Mouse (Mus musculus) hindbrain, embryonic 12.5 days (tissue): ENCODE measurements around the gene Obsl1. TPM values are rescaled to one million over a fixed set of nuclear protein-coding genes. Genes with fewer than 3 reads are reported as not detected.

Experiments used
- ATAC-seq: fragments of 200-750 bp; cut with Nextera tagmentation; 2 replicates; pipeline ENCODE4 v1.8.0; 2017; ENCODE audit warnings: moderate TSS enrichment; ENCODE audit not compliant: low FRiP score
- H3K27ac ChIP-seq: fragments of 300-500 bp; sonication (generic); 2 replicates; pipeline ENCODE4 v1.5.1; 2016; ENCODE audit warnings: mild to moderate bottlenecking
- H3K27me3 ChIP-seq: fragments of 300-500 bp; sonication (generic); 2 replicates; pipeline ENCODE4 v1.6.1; 2016; ENCODE audit warnings: mild to moderate bottlenecking
- H3K36me3 ChIP-seq: fragments of 300-500 bp; sonication (generic); 2 replicates; pipeline ENCODE4 v1.6.1; 2016; ENCODE audit warnings: mild to moderate bottlenecking
- H3K4me1 ChIP-seq: fragments of 300-500 bp; sonication (generic); 2 replicates; pipeline ENCODE4 v1.6.1; 2016
- H3K4me2 ChIP-seq: fragments of 300-500 bp; sonication (generic); replicated peaks from 2 replicates; pipeline ENCODE4 v1.6.1; 2016; ENCODE audit warnings: mild to moderate bottlenecking
- H3K4me3 ChIP-seq: fragments of 300-500 bp; sonication (generic); 2 replicates; pipeline ENCODE4 v1.5.1; 2016; ENCODE audit warnings: mild to moderate bottlenecking
- H3K9ac ChIP-seq: fragments of 300-500 bp; sonication (generic); 2 replicates; pipeline ENCODE4 v1.6.1; 2016; ENCODE audit warnings: mild to moderate bottlenecking, moderate library complexity
- H3K9me3 ChIP-seq: fragments of 300-500 bp; sonication (generic); replicated peaks from 2 replicates; pipeline ENCODE4 v1.6.1; 2016; ENCODE audit warnings: mild to moderate bottlenecking
- WGBS: fragments of 180-500 bp; shearing (Covaris S2); methylation state at CpG from one replicate; pipeline ENCODE4 v1.1.7; 2016; 5-methylcytosine and 5-hydroxymethylcytosine counted together
- polyA plus RNA-seq: library from polyadenylated mRNA; unstranded; fragments of >200 nt; fragmentation: Nextera tagmentation; extraction: Ambion mirVana; gene quantifications from 2 replicates; pipeline ENCODE4 v1.2.1, GENCODE M21; 2016

The Obsl1 gene
- polyA plus RNA-seq, 1 experiment from 2014 or later, result 63.4 TPM

DNA sequence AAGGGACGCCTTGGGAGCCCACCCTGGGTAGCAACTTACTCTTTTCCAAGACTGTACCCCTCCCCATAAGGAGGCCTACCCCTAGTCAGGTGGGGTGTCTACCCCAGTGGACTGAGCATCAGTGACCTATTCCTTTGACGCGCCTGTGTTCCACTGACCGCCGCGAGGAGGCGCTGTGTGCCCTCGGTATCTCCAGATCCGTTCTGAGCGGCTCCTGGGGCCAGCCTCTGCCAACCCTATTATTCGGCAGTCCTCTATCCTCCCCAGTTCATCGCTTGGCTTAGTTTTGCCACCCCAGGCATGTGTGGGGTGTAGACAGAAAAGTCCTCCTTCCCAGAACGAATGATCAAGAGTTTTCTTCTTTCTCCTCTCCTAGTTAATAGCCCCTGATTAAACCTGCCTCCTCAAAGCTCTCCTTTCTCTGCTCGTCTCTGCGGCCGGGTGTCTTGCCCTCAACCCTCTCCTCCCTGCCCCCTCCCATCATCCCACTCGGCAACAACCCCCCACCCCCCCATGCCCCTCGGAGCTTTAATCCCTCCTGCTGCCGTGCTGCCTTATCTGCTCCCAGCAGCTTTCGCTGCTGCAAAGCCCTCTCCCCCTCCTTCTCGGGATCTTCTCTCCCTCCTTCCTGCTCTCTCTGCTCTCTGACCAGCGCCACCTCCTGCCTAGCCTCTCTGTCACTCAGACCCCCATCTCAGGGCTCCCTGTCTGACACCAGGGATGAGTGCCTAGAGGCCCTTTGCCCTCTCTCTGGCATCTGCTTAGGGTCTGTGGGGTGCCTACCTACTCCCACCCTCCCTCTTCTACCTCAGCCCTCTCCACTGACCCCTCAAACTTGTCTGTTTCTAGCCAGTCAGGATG, 60.3 kb downstream of the Obsl1 start:
- Histone ChIP-seq H3K4me3 (0 out of 2 replicates have a peak overlapping the region, but pooled peaks have one; percentile 8), H3K4me1 (peaks cover 95% of the 10 kb centered on the region), H3K27ac (peak overlapping the region; percentile 92), H3K9me3 (no peaks in the 10 kb centered on the region), H3K36me3 (peaks cover under 1% of the 10 kb centered on the region; the same call in 1 of the 2 replicates), H3K27me3 (peaks cover 48% of the 10 kb centered on the region), H3K9ac (peak overlapping the region; percentile 27), H3K4me2 (peak overlapping the region; percentile 39)
- WGBS, result under 1% methylated on average over 22 of the region's 22 CpGs
- ATAC-seq, result peak; percentile 18; the same call in 1 of the 2 replicates

DNA sequence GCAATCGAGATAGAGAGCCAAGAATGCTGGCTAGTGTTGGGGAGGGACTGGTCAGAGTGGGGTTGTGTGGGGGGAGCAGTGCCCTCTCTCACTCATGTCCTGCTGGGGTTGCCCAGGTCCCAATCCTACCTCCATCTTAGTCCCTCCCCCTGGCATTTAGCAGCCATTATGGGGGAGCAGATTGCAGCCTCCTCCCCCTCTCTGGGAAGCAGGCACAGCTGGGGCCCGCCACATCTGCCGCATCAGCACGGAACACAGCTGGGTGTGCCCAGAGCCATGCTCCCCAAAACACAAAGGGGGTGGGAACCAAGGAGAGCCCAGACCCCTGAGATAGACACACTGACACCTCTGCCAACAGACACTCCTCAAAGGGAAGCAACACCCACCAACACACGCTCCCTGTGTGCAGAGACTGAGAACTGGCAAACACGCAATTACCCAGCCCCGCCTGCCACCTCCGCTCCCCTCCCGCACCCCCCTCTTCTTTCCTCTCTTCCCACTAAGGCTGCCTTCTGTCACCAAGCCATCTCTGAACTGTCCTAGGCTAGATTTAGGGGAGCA, 61.0 kb downstream of the Obsl1 start:
- no peak overlapping the region for H3K4me3 ChIP-seq
- H3K4me2 ChIP-seq, result peak overlapping the region; percentile 39
- ATAC-seq, result 0 out of 2 replicates have a peak, but pooled peaks have one; percentile 2
- WGBS, result 11% methylated on average over 9 of the region's 9 CpGs
- H3K9ac ChIP-seq, result peak overlapping the region; percentile 32; the same call in 1 of the 2 replicates
- peak overlapping the region; percentile 92 for H3K27ac ChIP-seq
- peaks cover 87% of the 10 kb centered on the region for H3K4me1 ChIP-seq
- peaks cover 7% of the 10 kb centered on the region; the same call in 1 of the 2 replicates for H3K36me3 ChIP-seq
- H3K27me3 ChIP-seq, result peaks cover 40% of the 10 kb centered on the region
- H3K9me3 ChIP-seq, result no peaks in the 10 kb centered on the region

DNA sequence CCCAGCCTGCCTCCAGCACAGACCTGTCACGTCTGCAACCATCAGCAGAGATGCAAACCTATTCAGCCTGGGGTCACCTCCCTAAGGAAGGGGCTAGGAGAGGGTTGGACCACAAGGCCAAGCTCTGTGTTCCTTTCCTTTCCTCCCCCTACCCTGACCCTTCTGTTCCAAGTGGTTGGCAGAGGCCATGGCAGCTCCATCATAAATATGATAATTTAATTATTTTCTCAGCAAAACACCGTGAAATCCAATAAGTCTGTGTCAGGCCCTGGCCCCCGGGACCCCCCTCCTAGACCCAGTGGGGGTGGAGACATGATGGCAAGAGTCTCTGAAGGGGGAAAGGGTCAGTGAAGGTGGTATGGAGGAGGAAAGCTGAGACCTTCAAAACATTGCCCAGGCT, 62.0 kb downstream of the Obsl1 start:
- WGBS, result 23% methylated on average over 3 of the region's 3 CpGs
- ATAC-seq, result peak; percentile 17; the same call in 1 of the 2 replicates

DNA sequence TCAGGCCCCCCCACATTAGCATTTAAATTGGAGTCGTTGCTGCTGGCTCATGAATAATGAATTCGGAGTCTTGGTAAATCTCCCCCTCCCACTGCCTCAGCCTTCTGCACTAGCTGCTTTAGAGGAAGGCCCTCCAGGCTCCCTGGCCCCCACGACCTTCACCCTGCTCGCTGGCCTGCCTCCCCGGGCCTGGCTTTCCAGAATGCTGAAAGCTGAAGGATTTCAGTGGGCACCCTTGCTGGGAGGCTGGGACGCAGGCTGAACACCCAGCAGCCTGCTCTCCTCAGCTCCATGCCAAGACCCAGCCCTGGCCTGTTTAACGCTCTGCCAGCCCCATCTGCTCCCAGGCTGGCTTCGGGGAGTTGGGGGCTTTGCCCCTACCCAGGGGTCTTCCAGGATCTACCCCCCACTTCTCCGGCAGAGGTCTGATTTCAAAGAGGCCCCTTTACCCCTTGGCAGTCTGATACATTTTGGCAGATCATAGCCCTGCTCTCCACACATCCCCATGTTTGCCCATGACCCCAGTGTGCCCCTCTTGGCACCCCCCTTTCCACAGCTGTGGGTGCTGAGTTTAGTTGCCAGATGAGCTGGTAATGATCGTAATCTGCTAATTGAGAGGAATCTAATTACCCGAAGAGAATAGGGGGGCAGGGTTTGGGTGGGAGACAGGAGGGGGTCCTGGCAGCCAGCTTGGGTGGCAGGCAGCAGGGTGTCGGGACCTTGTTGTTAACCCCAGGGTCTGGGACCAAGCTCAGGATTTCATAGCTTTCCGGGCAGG, 62.8 kb downstream of the Obsl1 start:
- H3K4me2 ChIP-seq, result peak overlapping the region; percentile 24
- H3K27ac ChIP-seq, result peak overlapping the region; percentile 92
- H3K4me3 ChIP-seq, result no peak overlapping the region
- H3K4me1 ChIP-seq, result peaks cover 79% of the 10 kb centered on the region
- H3K9ac ChIP-seq, result peak overlapping the region; percentile 45; the same call in 1 of the 2 replicates
- peak; percentile 12; the same call in 1 of the 2 replicates for ATAC-seq
- WGBS, result 14% methylated on average over 13 of the region's 13 CpGs
- H3K27me3 ChIP-seq, result peaks cover 22% of the 10 kb centered on the region
- H3K36me3 ChIP-seq, result peaks cover 7% of the 10 kb centered on the region; the same call in 1 of the 2 replicates
- H3K9me3 ChIP-seq, result no peaks in the 10 kb centered on the region

More for the DNA sequence above, 62.0 kb downstream of the Obsl1 start:
- peak overlapping the region; percentile 92 for H3K27ac ChIP-seq
- H3K9ac ChIP-seq, result no peak overlapping the region
- H3K4me1 ChIP-seq, result peaks cover 79% of the 10 kb centered on the region
- H3K4me3 ChIP-seq, result no peak overlapping the region
- H3K4me2 ChIP-seq, result peak overlapping the region; percentile 39; the same call in 1 of the 2 replicates
- H3K36me3 ChIP-seq, result peaks cover 7% of the 10 kb centered on the region; the same call in 1 of the 2 replicates
- H3K27me3 ChIP-seq, result peaks cover 30% of the 10 kb centered on the region
- H3K9me3 ChIP-seq, result no peaks in the 10 kb centered on the region

DNA sequence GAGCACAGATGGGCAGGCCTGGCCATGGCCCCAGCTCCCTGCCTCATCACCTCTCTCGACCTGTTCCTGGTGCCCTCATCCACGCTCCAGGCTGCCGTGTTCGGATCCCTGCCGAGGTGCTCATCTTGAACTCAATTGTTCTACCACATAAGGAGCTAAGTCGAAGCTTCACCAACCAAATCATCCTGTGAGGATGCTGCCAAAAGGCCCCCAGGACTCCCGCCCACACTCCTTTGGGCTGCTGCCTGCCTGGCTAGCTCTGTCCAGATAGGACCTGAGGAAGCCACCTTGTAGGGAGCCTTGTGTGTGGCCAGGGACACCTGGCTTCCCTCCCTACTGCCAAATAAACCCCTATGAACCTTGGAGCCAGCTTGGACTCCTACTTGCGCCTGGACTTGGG, 63.4 kb downstream of the Obsl1 start:
- peak overlapping the region; percentile 3; the same call in 1 of the 2 replicates for H3K4me2 ChIP-seq
- no peak overlapping the region for H3K4me3 ChIP-seq
- H3K9ac ChIP-seq, result peak overlapping the region; percentile 45; the same call in 1 of the 2 replicates
- no peaks in the 10 kb centered on the region for H3K9me3 ChIP-seq
- peaks cover 16% of the 10 kb centered on the region for H3K27me3 ChIP-seq
- peak overlapping the region; percentile 92 for H3K27ac ChIP-seq
- peak; percentile 1; the same call in 1 of the 2 replicates for ATAC-seq
- H3K36me3 ChIP-seq, result peaks cover 7% of the 10 kb centered on the region; the same call in 1 of the 2 replicates
- WGBS, result 29% methylated on average over 8 of the region's 8 CpGs
- peaks cover 72% of the 10 kb centered on the region for H3K4me1 ChIP-seq

DNA sequence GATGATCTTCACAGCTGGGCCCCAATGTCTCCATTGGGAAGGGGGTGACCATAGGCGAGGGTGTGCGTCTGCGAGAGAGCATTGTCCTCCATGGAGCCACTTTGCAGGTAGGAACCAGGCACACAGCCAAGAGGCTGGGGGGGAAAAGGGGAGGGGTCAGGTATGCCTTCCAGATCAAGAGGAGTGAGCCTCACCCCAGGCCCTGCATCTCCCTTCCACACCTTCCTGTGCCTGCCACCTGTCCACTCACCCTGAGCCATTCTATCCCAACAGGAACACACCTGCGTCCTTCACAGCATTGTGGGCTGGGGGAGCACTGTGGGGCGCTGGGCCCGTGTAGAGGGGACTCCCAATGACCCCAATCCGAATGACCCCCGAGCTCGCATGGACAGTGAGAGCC, 64.1 kb downstream of the Obsl1 start:
- Histone ChIP-seq H3K9me3 (no peaks in the 10 kb centered on the region), H3K9ac (no peak overlapping the region), H3K27me3 (peaks cover 13% of the 10 kb centered on the region), H3K4me3 (no peak overlapping the region), H3K36me3 (peaks cover 7% of the 10 kb centered on the region; the same call in 1 of the 2 replicates), H3K4me2 (no peak overlapping the region), H3K4me1 (peaks cover 66% of the 10 kb centered on the region), H3K27ac (peak overlapping the region; percentile 92; the same call in 1 of the 2 replicates)
- WGBS, result 85% methylated on average over 9 of the region's 9 CpGs
- no peak for ATAC-seq

DNA sequence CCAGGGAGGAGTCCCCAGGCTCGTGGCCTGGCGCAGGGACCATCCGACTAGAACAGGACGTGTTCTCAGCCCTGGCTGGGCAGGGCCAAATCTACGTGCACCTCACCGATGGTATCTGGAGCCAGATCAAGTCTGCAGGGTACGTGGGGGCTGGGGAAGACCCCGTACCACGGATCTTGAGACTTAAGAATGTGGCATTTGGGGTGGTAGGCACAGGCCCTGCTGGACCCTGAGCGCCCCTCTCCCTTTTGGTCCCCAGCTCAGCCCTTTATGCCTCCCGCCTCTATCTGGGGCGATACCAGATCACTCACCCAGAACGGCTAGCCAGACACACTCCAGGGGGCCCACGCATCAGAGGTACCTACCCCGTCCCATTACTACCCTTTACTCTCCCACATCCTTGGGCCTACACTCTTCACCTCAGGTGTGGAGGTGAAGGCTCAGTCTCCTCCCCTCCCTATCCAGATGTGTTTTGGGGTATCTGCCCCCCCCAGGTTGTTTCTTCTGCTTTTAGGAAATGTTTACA, 64.7 kb downstream of the Obsl1 start:
- 86% methylated on average over 14 of the region's 15 CpGs for WGBS

DNA sequence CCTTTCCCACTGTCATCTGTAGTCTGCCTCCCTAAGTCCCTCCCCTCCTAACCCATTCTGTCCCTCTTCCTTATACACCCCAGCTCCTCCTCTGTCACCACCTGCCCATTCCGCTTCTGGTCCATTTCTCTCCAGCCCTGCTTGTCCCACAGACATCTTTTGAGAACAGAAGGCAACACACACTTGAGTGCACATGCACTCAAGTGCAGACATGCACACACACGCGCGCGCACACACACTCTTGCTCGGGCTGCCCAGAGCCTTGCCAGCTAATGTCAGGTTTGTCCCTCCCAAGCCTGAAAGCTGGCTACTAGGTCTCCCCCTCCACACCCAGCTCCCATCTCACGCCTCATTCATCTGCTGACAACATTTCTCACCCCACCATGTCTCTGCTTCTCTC, 65.6 kb downstream of the Obsl1 start:
- 91% methylated on average over 7 of the region's 7 CpGs for WGBS
- H3K27ac ChIP-seq, result no peak overlapping the region; the same call in 1 of the 2 replicates
- H3K4me3 ChIP-seq, result no peak overlapping the region
- H3K9me3 ChIP-seq, result no peaks in the 10 kb centered on the region
- no peak for ATAC-seq
- H3K36me3 ChIP-seq, result peaks cover 7% of the 10 kb centered on the region; the same call in 1 of the 2 replicates
- peaks cover 8% of the 10 kb centered on the region for H3K27me3 ChIP-seq
- no peak overlapping the region for H3K9ac ChIP-seq
- no peak overlapping the region for H3K4me2 ChIP-seq
- H3K4me1 ChIP-seq, result peaks cover 62% of the 10 kb centered on the region

More for the DNA sequence above, 64.7 kb downstream of the Obsl1 start:
- H3K4me2 ChIP-seq, result no peak overlapping the region
- no peak overlapping the region for H3K4me3 ChIP-seq
- peaks cover 7% of the 10 kb centered on the region; the same call in 1 of the 2 replicates for H3K36me3 ChIP-seq
- no peaks in the 10 kb centered on the region for H3K9me3 ChIP-seq
- no peak for ATAC-seq
- H3K27me3 ChIP-seq, result peaks cover 13% of the 10 kb centered on the region
- H3K9ac ChIP-seq, result no peak overlapping the region
- peaks cover 65% of the 10 kb centered on the region for H3K4me1 ChIP-seq
- H3K27ac ChIP-seq, result no peak overlapping the region

DNA sequence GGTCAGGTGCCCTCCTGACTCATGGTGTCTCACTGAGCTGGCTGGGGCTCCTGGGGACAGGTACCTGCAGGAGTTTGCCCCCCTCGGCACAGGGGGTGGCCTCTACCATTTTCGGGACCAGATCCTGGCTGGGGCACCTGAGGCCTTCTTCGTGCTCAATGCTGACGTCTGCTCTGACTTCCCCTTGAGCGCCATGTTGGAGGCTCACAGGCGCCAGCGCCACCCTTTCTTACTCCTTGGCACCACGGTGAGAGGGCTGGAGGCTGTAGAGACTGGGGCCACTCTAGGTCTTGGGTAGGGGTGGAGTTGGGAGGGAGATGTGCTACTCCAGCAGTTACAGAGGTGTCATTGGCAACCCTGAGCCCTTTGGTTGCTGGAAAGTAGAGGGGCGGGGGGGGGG, 67.5 kb downstream of the Obsl1 start:
- Histone ChIP-seq H3K4me2 (no peak overlapping the region), H3K27me3 (0 out of 2 replicates have a peak, but pooled peaks cover 3% of the 10 kb centered on the region), H3K36me3 (peaks cover 7% of the 10 kb centered on the region; the same call in 1 of the 2 replicates), H3K27ac (peak overlapping the region; percentile 55), H3K4me3 (no peak overlapping the region), H3K9me3 (no peaks in the 10 kb centered on the region), H3K9ac (no peak overlapping the region), H3K4me1 (peaks cover 43% of the 10 kb centered on the region)
- 78% methylated on average over 8 of the region's 9 CpGs for WGBS
- ATAC-seq, result no peak

DNA sequence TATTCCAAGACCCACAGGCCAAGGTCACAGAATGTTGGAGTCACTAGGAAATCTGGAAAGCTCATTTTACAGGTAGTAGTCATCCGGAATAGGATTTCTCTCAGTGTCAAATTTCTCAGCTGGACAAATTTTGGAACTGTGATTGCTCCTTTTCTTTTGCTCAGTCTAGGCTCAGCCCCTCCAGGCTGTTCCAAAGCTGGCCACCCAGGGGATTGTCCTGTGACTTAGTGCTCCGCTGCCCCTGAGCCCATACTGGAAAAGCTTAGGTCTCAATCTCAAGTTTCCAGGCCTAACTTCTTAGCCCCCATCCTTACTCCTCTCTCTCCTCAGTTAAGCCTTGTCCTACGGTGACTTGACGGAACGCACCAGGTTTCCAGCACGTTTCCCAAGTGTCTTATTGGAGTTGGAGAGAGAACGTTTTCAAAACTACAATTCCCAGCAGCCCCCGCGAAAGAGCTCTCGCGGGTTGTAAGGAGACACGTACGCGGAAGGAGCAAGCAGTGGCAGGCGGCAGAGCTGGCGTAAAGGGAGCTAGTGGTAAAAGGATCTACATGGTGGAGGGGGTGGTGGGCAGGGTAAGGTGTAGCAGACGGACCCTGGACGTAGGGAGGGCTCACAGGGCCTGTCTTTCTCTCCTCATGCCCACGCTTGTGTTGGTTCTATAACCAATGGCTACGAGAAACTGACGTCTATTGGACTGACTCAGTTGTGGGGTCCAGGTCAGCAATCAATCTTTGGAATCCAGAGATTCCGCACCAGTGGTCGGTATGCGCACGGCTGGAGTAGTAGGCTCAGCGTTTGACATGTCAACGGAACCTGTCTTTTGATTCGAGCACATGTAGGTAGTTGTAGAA, 70.5 kb downstream of the Obsl1 start, which contains the start of gene Gmppa:
TSS of gene Gmppa (plus strand) at position 456 of the 854 bp plus-strand sequence.
- peaks cover 7% of the 10 kb centered on the region; the same call in 1 of the 2 replicates for H3K27me3 ChIP-seq
- H3K9me3 ChIP-seq, result no peaks in the 10 kb centered on the region
- peak within 1 kb of the TSS; percentile 75 for H3K4me2 ChIP-seq
- peak within 1 kb of the TSS; percentile 66 for H3K27ac ChIP-seq
- WGBS, result 6% methylated on average over 28 of the region's 28 CpGs
- peak within 1 kb of the TSS; percentile 62 for H3K4me3 ChIP-seq
- peak; percentile 80 for ATAC-seq
- H3K9ac ChIP-seq, result peak within 1 kb of the TSS; percentile 77
- peaks cover 22% of the 10 kb centered on the region for H3K4me1 ChIP-seq
- peaks cover 3% of the 10 kb centered on the region; the same call in 1 of the 2 replicates for H3K36me3 ChIP-seq
